Mouse (Mus musculus): ENCODE results near the gene Dazap2. TPM values are rescaled to one million over a fixed set of nuclear protein-coding genes. Genes with fewer than 3 reads are reported as not detected.

The Dazap2 gene
- total and polyA plus RNA-seq, 3 experiments: 100 to 341 (median 233) TPM

GRCm38 (mm10) chr15:100667871-100668545 lies 52.9 kb downstream of the Dazap2 start (continued):
- TF ChIP-seq SIN3A (IDR thresholded peaks at IDR 0.05; ENCODE audit: low read length) (no peak; the same call in 1 of the 2 replicates), ELF1 (IDR thresholded peaks at IDR 0.05; ENCODE audit: low read depth, low read length) (no peak), JUND (IDR thresholded peaks at IDR 0.05; ENCODE audit: low read depth, low read length) (no peak), TBP (IDR thresholded peaks at IDR 0.05; ENCODE audit: low read depth, low read length) (0 out of 2 replicates have a peak, but pooled peaks have one; percentile 8), BHLHE40 (IDR thresholded peaks at IDR 0.05; ENCODE audit: borderline replicate concordance, low read depth, low read length) (no peak), E2F4 (IDR thresholded peaks at IDR 0.05; ENCODE audit: borderline replicate concordance, low read depth, low read length) (no peak), ETS1 (IDR thresholded peaks at IDR 0.05; ENCODE audit: low read depth, low read length) (no peak; the same call in 1 of the 2 replicates), ZNF384 (IDR thresholded peaks at IDR 0.05; ENCODE audit: low read depth, low read length) (0 out of 2 replicates have a peak, but pooled peaks have one; percentile 11), CHD1 (IDR thresholded peaks at IDR 0.05; ENCODE audit: low read depth, low read length) (no peak), USF1 (IDR thresholded peaks at IDR 0.05; ENCODE audit: low read depth, low read length) (no peak), MYC (IDR thresholded peaks at IDR 0.05; ENCODE audit: low read depth, low read length) (no peak; the same call in 1 of the 2 replicates), POLR2AphosphoS5 (IDR thresholded peaks at IDR 0.05; ENCODE audit: borderline replicate concordance, low read depth, low read length) (no peak), GABPA (IDR thresholded peaks at IDR 0.05; ENCODE audit: low read depth, low read length) (no peak), MYB (IDR thresholded peaks at IDR 0.05; ENCODE audit: low read depth, low read length) (no peak), CHD2 (IDR thresholded peaks at IDR 0.05; ENCODE audit: low read length) (no peak), TAL1 (IDR thresholded peaks at IDR 0.05; ENCODE audit: low read length) (no peak; the same call in 1 of the 2 replicates)

GRCm38 (mm10) chr15:100669337-100669736 lies 54.2 kb downstream of the Dazap2 start, which contains the start of gene Bin2:
Gene Bin2, minus strand, starts transcription at chr15:100669553.
- Histone ChIP-seq H3K9ac (ENCODE audit: control insufficient read depth, low read depth, low read length, poor library complexity, severe bottlenecking) (peak within 1 kb of the TSS; percentile 75), H3K9me3 (replicated peaks; ENCODE audit: insufficient read depth, low read length) (no peaks in the 10 kb centered on the region), H3K27ac (ENCODE audit: control insufficient read depth, low read depth, low read length) (peak within 1 kb of the TSS; percentile 79), H3K4me3 (ENCODE audit: control insufficient read depth in 1 of 2, insufficient read depth in 1 of 2, low read depth in 2 of 2, low read length in 2 of 2) (peak within 1 kb of the TSS; percentile 70 to 90), H3K36me3 (ENCODE audit: control insufficient read depth in 1 of 2, insufficient read depth in 2 of 2, low read length in 2 of 2) (peaks cover 0 to 49% of the 10 kb centered on the region in 2 experiments; a peak in 2 of 4 replicates), H3K79me2 (ENCODE audit: control insufficient read depth, insufficient read depth, low read length, poor library complexity) (peaks cover 34% of the 10 kb centered on the region), H3K27me3 (ENCODE audit: control insufficient read depth in 1 of 2, insufficient read depth in 2 of 2, low read length in 2 of 2) (no peaks in the 10 kb centered on the region), H3K4me1 (ENCODE audit: control insufficient read depth in 1 of 2, insufficient read depth in 2 of 2, low read length in 2 of 2) (peaks cover 34 to 58% of the 10 kb centered on the region in 2 experiments)
- DNase-seq (ENCODE audit: low read depth, low spot score): peak; percentile 94
- TF ChIP-seq UBTF (IDR thresholded peaks at IDR 0.05; ENCODE audit: borderline replicate concordance, insufficient read depth, low read depth, low read length) (0 out of 2 replicates have a peak, but pooled peaks have one; percentile 54), HCFC1 (IDR thresholded peaks at IDR 0.05; ENCODE audit: low read depth, low read length) (peak; percentile 86), USF2 (IDR thresholded peaks at IDR 0.05; ENCODE audit: borderline replicate concordance in 1 of 2, insufficient read depth in 1 of 2, low read depth in 1 of 2, low read length in 2 of 2) (no peak), NRF1 (IDR thresholded peaks at IDR 0.05; ENCODE audit: insufficient read depth, low read depth, low read length, poor library complexity, severe bottlenecking) (no peak), JUND (IDR thresholded peaks at IDR 0.05; ENCODE audit: low read depth, low read length) (no peak), TBP (IDR thresholded peaks at IDR 0.05; ENCODE audit: low read depth, low read length) (peak; percentile 75; the same call in 1 of the 2 replicates), GATA1 (IDR thresholded peaks at IDR 0.05; ENCODE audit: low read depth, low read length) (no peak), TCF12 (IDR thresholded peaks at IDR 0.05; ENCODE audit: low read depth, low read length) (peak; percentile 82), KAT2A (conservative IDR thresholded peaks at IDR 0.05; ENCODE audit: low read depth, low read length) (no peak; the same call in 1 of the 2 replicates), ZC3H11A (IDR thresholded peaks at IDR 0.05; ENCODE audit: low read depth, low read length) (no peak), POLR2AphosphoS2 (IDR thresholded peaks at IDR 0.05; ENCODE audit: low read length) (peak; percentile 96), ZMIZ1 (IDR thresholded peaks at IDR 0.05; ENCODE audit: low read depth, low read length) (peak; percentile 96), ELF1 (IDR thresholded peaks at IDR 0.05; ENCODE audit: low read depth, low read length) (peak; percentile 89), MAX (IDR thresholded peaks at IDR 0.05; ENCODE audit: low read length) (peak; percentile 96), CTCF (IDR thresholded peaks at IDR 0.05 in 2 of 3, conservative IDR thresholded peaks at IDR 0.05 in 1 of 3; ENCODE audit: control insufficient read depth in 1 of 3, insufficient read depth in 1 of 3, low read depth in 2 of 3, low read length in 3 of 3, poor library complexity in 1 of 3, severe bottlenecking in 1 of 3) (no peak), SIN3A (IDR thresholded peaks at IDR 0.05; ENCODE audit: low read length) (peak; percentile 90), POLR2A (IDR thresholded peaks at IDR 0.05; ENCODE audit: control insufficient read depth in 1 of 2, insufficient read depth in 1 of 2, low read depth in 1 of 2, low read length in 2 of 2, poor library complexity in 1 of 2) (peak; percentile 98), MXI1 (IDR thresholded peaks at IDR 0.05; ENCODE audit: low read depth, low read length) (peak; percentile 46; the same call in 1 of the 2 replicates), ETS1 (IDR thresholded peaks at IDR 0.05; ENCODE audit: low read depth, low read length) (peak; percentile 52), E2F4 (IDR thresholded peaks at IDR 0.05; ENCODE audit: borderline replicate concordance, low read depth, low read length) (no peak), MYB (IDR thresholded peaks at IDR 0.05; ENCODE audit: low read depth, low read length) (no peak), POLR2AphosphoS5 (IDR thresholded peaks at IDR 0.05; ENCODE audit: borderline replicate concordance, low read depth, low read length) (no peak), NELFE (IDR thresholded peaks at IDR 0.05; ENCODE audit: low read depth, low read length) (peak; percentile 98), RCOR1 (IDR thresholded peaks at IDR 0.05; ENCODE audit: low read depth, low read length) (peak; percentile 8; the same call in 1 of the 2 replicates), BHLHE40 (IDR thresholded peaks at IDR 0.05; ENCODE audit: borderline replicate concordance, low read depth, low read length) (no peak)

Measured in MEL (cell line).